Mouse (Mus musculus): ENCODE measurements around the gene Lrba.

DNA sequence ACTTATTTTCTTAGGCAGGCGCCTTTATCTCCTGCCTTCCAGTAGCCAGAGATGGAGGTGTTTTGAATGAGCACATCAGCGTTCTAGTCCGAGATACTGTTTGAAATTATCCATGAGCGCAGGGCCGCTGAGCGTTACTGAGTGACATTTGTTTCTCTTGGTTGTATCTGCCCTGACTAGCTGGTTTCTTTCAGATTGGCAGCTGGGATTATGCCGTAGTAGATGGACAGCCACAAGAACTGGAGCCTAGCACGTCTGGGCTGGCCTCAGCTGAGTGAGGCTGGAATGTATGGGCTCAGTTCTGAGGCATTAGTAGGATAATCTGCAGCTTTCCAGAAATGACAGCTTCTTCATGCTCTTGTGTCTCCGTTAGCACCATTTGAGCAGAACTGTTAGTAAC, 500.6 kb downstream of the Lrba start:
- TF ChIP-seq EP300 (IDR thresholded peaks at IDR 0.05; ENCODE audit: low read depth): no peak
- no peak for TF ChIP-seq CTCF (IDR thresholded peaks at IDR 0.05; ENCODE audit: low read depth)
